Mouse (Mus musculus) thymus, postnatal 10 days (tissue): ENCODE measurements around the gene Sorcs2.
A peak's percentile ranks its signal among the peaks of the same experiment; 100 is the strongest.

Experiments
- DNase-seq, 2 experiments: peaks; one replicate each; pipeline ENCODE4 v3.0.0; 2021; ENCODE audit warnings: low spot score in 2 of 2

Sorcs2 gene

DNA sequence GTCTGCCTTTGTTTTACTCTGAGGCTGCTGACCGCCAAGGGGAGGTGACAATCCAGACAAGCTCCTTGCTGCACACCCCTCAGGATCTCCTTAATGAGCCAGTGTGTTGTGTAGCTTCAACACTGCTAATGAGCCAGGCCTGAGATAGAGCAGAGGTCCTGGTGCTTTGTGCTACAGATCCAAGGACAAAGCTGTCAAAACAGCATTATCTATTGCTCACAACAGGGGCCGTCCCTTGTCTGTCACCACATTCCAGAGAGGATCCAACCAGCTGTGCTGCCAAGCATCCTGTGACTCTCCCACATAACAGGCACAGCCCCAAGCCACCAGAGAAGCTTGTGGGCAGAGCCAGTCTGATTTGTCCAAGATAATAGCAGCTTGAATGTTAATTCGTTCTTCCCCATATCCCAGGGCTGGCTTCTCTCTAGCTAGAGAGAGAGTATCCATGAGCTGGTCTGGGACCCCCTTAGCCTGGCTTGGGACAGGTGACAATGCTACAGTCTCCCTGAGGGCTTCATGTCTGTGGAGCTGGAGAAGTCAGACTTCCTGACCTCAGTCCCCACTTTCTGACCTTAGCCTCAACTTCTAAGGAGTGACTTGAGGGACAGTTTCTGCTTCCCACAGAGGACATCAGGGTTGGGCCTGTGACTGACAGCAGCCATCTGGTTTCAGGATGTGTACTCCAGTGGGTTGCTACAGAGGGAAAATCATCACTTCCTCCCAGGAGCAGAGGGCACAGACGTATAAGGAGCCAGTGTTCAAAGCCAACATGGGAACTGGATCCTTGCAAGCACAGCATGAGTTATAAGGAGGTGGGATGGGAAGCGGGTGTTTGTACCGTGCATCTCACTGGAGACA is 328.2 kb downstream of the Sorcs2 start:
- DNase-seq = no peak

- DNase-seq = no peak
Observed at GRCm38 (mm10) chr5:36067651-36068181, 330.2 kb downstream of the Sorcs2 start.

GRCm38 (mm10) chr5:36057804-36058322 is 340.1 kb downstream of the Sorcs2 start:
- DNase-seq = no peak

- no peak for DNase-seq
Observed at GRCm38 (mm10) chr5:36056921-36057320, 341.0 kb downstream of the Sorcs2 start.

DNA sequence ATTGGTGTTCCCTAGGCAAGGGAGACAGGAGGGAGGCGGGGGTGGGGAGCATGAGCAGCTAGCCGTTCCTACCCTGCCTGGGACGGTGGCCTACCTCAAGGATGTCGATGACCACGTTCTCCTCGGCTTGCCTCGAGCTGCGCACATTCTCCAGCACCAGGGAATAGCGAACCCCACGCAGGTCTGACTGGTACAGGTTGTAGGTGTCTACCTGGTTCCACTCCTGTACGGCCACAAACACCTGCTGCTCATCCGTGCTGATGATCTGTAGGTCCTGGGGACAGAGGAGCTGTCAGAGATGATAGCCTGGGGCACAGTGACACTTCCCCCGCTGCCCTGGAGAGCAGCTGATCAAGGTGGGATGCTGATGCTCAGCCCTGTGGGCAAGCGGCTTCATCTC is 342.1 kb downstream of the Sorcs2 start:
- no peak for DNase-seq

DNA sequence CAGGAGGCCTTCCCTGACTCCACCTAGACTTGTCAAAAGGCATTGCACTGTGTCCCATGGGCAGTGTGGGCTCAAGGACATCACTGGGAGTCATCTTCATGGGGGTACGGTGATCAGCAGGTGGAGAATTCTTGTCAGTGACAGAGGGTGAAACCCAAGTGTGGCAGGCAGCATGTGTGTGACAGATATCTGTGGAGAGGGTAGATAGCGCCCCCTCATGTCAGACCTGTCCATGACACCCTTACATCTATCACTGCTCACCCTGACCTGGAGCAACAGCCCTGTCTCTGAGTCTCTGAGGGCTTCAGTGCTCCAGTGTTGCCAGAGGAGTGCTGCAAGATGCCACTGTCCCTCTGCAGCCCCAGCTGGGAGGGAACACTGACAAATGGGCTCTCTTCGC is 343.4 kb downstream of the Sorcs2 start:
- DNase-seq = no peak

GRCm38 (mm10) chr5:36043154-36043553 is 354.8 kb downstream of the Sorcs2 start:
- no peak for DNase-seq

GRCm38 (mm10) chr5:36041756-36042155 is 356.2 kb downstream of the Sorcs2 start:
- DNase-seq = no peak

DNA sequence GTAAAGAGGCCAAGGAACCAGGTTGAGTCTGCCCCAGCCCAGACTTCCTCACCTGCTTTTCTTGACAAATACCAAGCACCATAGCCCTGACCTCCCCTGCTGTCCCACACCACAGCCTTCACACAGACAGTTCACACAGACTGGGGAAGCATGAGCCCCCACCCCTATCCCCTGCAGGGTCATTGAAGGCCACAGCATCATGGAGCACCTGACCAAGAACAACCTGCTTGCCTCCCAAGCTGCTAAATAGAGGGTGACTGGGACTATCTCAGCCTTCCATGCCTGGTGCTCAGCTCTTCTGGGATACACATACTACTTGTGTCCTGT is 356.7 kb downstream of the Sorcs2 start:
- no peak for DNase-seq

- DNase-seq = no peak
Observed at GRCm38 (mm10) chr5:36040398-36041235, 357.3 kb downstream of the Sorcs2 start.

GRCm38 (mm10) chr5:36039596-36039995 is 358.3 kb downstream of the Sorcs2 start:
- no peak for DNase-seq

GRCm38 (mm10) chr5:36033531-36034426 is 364.2 kb downstream of the Sorcs2 start:
- DNase-seq = peak in 1 of 2 experiments; percentile 66

GRCm38 (mm10) chr5:36025076-36025475 is 372.9 kb downstream of the Sorcs2 start:
- no peak for DNase-seq

GRCm38 (mm10) chr5:36024003-36024685 is 373.8 kb downstream of the Sorcs2 start:
- no peak for DNase-seq

DNA sequence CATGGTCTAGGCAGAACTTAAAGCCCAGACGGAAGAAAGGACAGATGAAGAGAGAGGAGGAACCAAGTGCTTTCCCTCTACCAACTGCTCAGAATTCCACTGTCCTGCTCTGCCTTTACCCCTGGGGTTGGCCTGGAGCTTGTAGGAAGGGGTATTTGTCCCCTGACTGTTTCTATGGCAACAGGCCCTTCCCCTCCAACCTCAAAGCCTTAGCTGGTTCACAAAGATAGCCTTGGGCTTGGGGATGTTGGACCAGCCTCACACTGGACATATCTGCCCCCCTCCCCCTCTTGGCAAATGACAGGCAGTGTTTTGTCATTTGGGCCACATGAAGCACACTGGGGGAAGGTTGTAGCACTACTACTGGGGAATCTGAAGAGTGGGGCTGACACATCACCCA is 375.6 kb downstream of the Sorcs2 start:
- DNase-seq = no peak

DNA sequence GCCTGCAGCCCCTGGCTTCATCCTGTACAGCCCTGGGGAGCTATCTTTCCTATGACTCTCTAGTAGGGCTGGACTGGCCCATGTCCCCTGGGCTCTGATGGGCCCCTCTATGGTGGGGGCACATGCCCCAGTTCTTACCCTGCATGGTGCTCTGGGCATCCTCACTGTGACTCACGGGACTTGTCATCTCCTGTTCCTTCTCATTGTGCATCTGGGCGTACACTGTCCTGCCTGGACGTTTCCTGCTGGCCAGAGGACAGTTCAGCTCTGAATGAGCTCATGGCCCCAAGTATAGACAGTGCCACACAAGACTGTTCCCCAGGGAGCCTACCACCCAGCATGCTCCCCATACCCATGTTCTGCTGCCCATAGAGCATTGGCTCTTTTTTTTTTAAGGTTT is 376.8 kb downstream of the Sorcs2 start:
- DNase-seq = no peak

GRCm38 (mm10) chr5:36018366-36018765 is 379.6 kb downstream of the Sorcs2 start:
- peak in 1 of 2 experiments; percentile 34 for DNase-seq

- DNase-seq = no peak
Observed at GRCm38 (mm10) chr5:36009405-36009804, 388.5 kb downstream of the Sorcs2 start.

GRCm38 (mm10) chr5:36007649-36008048 is 390.3 kb downstream of the Sorcs2 start:
- no peak for DNase-seq

DNA sequence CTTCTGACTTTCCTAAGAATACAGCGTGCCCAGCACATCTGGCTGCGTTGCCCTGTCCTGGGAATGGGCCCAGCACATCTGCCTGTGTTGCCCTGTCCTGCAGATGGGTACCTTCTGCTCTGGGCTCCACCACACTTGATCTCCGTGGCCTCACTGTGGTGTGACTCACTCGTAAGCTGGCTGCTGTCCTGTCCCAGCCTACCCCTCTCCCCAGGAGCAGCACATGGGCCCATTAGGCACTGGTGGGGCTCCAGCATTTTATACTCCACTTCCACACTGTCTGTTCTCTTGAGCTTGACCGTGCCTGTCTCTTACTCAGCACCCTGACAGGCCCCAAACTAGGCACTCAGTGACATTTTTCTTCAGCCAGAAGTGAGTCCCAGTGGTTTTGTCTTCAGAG is 391.4 kb downstream of the Sorcs2 start:
- no peak for DNase-seq

DNA sequence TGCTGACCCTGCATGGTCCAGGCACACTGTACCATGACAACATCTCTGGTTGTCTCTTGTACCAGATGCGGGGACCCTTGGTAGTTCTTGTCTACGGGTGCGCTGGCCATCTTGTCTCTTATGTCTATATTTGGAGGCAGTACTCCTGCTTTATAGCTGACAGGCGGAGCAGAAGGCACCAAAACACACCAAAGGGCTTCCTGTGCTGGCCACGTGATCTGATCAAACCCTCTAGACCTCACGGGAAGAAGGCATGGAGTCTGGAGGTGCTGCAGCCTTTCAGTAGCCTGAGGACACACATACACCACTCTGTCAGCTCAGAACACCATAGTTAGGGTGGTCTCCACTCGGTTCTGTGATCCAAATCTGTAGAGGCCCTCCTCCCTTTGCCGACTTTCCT is 391.8 kb downstream of the Sorcs2 start:
- DNase-seq = peak; percentile 28 to 35
